Mouse (Mus musculus): ENCODE results near the gene Eif4a2.
A peak's percentile ranks its signal among the peaks of the same experiment; 100 is the strongest.
"Not testable (repeated sequence)": the region's sequence is repeated elsewhere in the genome, so short reads cannot be mapped to it uniquely, and the experiment has no call there.

The Eif4a2 gene

DNA sequence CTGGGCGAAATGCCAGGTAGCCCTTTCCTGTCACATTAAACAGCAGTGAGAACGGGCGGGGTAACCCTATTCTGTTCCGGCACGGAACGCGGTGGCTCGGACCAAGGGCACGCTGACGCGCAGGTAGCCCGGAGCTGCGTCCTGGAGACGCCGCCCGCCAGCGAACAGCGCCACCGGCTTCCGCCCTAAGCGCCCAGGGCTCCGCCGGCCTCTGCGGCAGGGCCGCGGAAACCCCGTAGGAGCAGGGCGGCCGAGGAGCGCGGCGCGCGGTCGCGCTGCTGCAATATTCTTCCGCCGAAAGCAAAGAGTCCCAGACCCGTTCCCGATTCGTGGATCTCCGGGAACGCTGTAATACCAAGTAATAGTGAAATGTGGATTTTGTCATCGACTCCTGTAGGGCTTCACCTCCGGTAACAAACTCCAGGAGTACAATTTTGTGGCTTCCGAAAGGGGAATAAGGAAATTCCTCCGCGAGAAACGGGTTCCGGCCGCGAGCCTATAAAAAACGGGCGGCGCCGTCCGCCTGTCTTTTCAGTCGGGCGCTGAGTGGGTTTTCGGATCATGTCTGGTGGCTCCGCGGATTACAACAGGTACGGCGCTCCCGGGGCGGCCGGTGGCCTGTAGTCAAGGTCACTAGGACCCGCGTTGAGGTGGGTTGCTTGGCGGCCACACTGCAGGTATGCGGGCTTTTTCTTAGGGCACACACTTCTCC lies at the start of gene Eif4a2:
Gene Eif4a2 (plus strand): TSS at position 214 of the 712 bp plus-strand sequence.
- DNase-seq (ENCODE audit: inconsistent age in 2 of 2, low spot score in 1 of 2), result peak; percentile 94 to 98

GRCm38 (mm10) chr16:23057668-23058447 lies 49.4 kb upstream of the Eif4a2 start, which contains the start of gene Kng1:
Gene Kng1 (plus strand): TSS chr16:23057865.
- not testable (repeated sequence) for DNase-seq (ENCODE audit: inconsistent age in 2 of 2, low spot score in 1 of 2)

- not testable (repeated sequence) for DNase-seq (ENCODE audit: inconsistent age in 2 of 2, low spot score in 1 of 2)
Measured at GRCm38 (mm10) chr16:23059630-23060029, 47.6 kb upstream of the Eif4a2 start.

DNA sequence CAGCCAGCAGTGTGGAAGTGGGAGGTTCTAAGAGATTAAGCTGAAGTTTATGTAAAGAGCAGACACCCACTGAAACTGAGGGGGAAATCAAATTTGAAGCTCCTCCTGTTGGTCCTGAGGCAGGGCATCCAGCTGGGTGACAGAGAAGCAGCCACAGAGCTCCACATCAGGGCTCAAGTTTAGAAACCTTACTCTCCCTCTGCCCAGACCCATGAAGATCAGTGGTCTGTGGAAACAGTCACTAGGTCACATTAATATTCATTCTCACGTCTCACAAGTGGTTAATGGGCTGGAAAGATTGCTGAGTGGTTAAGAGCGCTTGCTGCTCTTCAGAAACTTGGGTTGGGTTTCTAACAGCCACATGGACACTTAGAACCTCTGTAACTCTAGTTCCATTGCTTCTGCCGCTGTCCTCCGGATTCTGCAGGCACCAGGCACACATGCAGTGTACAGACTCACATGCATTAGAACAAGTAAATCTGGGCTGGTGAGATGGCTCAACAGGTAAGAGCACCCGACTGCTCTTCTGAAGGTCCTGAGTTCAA lies 46.4 kb upstream of the Eif4a2 start:
- not testable (repeated sequence) for DNase-seq (ENCODE audit: inconsistent age in 2 of 2, low spot score in 1 of 2)

GRCm38 (mm10) chr16:23077516-23077915 lies 29.7 kb upstream of the Eif4a2 start:
- DNase-seq (ENCODE audit: inconsistent age in 2 of 2, low spot score in 1 of 2), result not testable (repeated sequence)

- peak in 1 of 2 experiments; percentile 16 for DNase-seq (ENCODE audit: inconsistent age in 2 of 2, low spot score in 1 of 2)
Measured at GRCm38 (mm10) chr16:23087159-23087558, 20.1 kb upstream of the Eif4a2 start.

DNA sequence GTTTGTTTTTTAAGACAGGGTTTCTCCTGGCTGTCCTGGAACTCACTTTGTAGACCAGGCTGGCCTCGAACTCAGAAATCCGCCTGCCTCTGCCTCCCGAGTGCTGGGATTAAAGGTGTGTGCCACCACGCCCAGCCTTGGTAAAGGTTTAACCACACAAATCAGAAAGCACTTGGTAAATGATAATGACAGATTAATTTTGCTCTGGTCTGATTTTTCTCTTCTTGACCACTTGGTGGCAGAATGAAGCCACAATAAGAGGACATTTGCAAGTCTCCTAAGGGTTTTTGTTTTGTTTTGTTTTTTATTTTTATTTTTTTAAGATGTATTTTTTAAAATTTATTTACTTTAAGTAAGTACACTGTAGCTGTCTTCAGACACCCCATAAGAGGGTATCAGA lies 19.5 kb upstream of the Eif4a2 start:
- DNase-seq (ENCODE audit: inconsistent age in 2 of 2, low spot score in 1 of 2), result peak in 1 of 2 experiments; percentile 54

DNA sequence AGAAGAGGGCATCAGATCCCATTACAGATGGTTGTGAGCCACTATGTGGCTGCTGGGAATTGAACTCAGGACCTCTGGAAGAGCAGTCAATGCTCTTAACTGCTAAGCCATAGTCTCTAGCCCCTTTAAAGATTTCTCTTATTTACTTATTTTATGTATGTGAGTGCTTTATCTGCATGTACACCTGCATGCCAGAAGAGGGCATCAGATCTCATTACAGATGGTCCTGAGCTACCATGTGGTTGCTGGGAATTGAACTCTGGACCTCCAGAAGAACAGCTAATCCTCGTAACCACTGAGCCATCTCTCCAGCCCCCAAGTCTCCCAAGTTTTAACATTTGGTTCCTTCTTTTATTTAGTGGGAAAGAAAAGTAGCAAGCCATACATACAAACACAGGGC lies 18.8 kb upstream of the Eif4a2 start:
- peak in 1 of 2 experiments; percentile 42 for DNase-seq (ENCODE audit: inconsistent age in 2 of 2, low spot score in 1 of 2)

GRCm38 (mm10) chr16:23091345-23091744 lies 15.9 kb upstream of the Eif4a2 start:
- not testable (repeated sequence) for DNase-seq (ENCODE audit: inconsistent age in 2 of 2, low spot score in 1 of 2)

- peak in 1 of 2 experiments; percentile 15 for DNase-seq (ENCODE audit: inconsistent age in 2 of 2, low spot score in 1 of 2)
Measured at GRCm38 (mm10) chr16:23093321-23093953, 13.8 kb upstream of the Eif4a2 start.

- no peak for DNase-seq (ENCODE audit: inconsistent age in 2 of 2, low spot score in 1 of 2)
Measured at GRCm38 (mm10) chr16:23094136-23094535, 13.1 kb upstream of the Eif4a2 start.

GRCm38 (mm10) chr16:23095581-23095980 lies 11.7 kb upstream of the Eif4a2 start:
- not testable (repeated sequence) for DNase-seq (ENCODE audit: inconsistent age in 2 of 2, low spot score in 1 of 2)

- not testable (repeated sequence) for DNase-seq (ENCODE audit: inconsistent age in 2 of 2, low spot score in 1 of 2)
Measured at GRCm38 (mm10) chr16:23096886-23097285, 10.4 kb upstream of the Eif4a2 start.

DNA sequence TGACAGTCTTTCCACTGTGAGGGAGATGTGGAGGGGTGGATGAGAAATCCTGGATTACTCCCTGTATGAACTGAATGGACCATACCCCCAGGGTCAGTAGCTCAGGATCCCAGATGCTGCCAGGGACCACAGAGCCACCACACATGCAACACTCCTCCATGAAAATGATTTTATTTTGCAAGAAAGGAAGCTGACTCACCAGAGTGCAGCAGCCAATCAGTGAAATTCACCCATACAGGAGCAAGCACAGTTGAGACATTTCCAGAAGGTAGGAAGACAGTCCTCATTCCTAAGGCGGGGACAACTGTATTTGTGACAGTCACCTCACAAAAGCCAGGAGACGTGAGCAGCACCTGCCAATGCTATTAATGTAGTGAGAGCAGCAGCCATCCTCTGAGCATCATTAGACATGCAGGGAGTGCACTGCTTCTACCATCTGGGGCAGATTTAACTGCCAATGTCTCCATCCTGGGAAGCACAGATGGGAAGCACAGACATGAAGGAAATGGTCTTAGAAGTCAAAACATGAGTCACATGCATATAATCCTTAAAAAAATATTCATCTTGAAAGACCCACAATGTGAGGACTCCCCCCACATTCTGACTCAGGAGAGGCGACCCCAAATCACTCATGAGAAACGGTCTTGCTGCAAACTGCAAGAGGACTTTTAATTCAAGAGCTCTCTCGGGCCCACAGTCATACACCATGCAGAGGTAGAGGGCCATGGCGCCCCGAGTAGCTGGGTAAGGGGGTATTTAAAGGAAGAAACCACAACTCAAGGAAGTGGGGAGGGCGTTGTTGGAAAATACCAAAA lies 9.7 kb upstream of the Eif4a2 start:
- DNase-seq (ENCODE audit: inconsistent age in 2 of 2, low spot score in 1 of 2), result not testable (repeated sequence)

- not testable (repeated sequence) for DNase-seq (ENCODE audit: inconsistent age in 2 of 2, low spot score in 1 of 2)
Measured at GRCm38 (mm10) chr16:23098105-23098452, 9.2 kb upstream of the Eif4a2 start.

- no peak for DNase-seq (ENCODE audit: inconsistent age in 2 of 2, low spot score in 1 of 2)
Measured at GRCm38 (mm10) chr16:23099632-23100031, 7.6 kb upstream of the Eif4a2 start.

- DNase-seq (ENCODE audit: inconsistent age in 2 of 2, low spot score in 1 of 2), result peak in 1 of 2 experiments; percentile 41
Measured at GRCm38 (mm10) chr16:23100099-23100575, 7.1 kb upstream of the Eif4a2 start.

- DNase-seq (ENCODE audit: inconsistent age in 2 of 2, low spot score in 1 of 2), result no peak
Measured at GRCm38 (mm10) chr16:23100613-23101012, 6.6 kb upstream of the Eif4a2 start.

GRCm38 (mm10) chr16:23102340-23103037 lies 4.8 kb upstream of the Eif4a2 start:
- no peak for DNase-seq (ENCODE audit: inconsistent age in 2 of 2, low spot score in 1 of 2)

All from adrenal gland, adult (tissue).